12 mouse cellular contexts compared by ENCODE assay signal in the genomic region with DNA sequence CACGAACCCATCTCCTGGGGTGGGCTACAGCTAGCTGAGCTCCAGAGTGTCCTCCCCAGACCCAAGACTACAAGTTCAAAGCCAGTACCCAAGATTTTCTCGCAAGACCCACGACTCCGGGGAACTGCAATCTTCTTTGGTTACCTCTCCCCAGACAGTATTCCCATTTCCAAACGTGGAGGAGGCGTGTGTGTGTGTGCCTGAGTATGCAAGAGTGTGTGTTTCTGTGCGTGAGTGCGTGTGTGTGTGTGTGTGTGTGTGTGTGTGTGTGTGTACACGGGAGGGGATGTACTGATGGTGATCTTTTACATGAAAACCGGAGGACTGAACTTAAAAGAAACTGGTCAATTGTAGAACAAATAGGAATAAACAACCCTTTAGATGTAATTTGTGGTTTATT. TPM values are rescaled to one million over a fixed set of nuclear protein-coding genes. Genes with fewer than 3 reads are reported as not detected.
DNase-seq lines count a peak whose midpoint lies in the region; ATAC-seq and TF ChIP-seq lines count a peak whose summit lies in the region.
"Had no signal": no experiment of that assay in that cellular context is flagged by ENCODE, and none has a peak within 500 bp of the region (broad histone marks: within the 10 kb centered on the region; RNA-seq: fewer than 3 reads in every experiment).

No protein-coding gene starts in this region.

- no peak for TF ChIP-seq CTCF in left cerebral cortex, adult 2 months (IDR thresholded peaks at IDR 0.05)
- TF ChIP-seq CTCF in intestine, postnatal 0 days (IDR thresholded peaks at IDR 0.05; ENCODE audit: low read depth), result no peak

- no peaks in the 10 kb centered on the region for H3K9me3 ChIP-seq in embryonic facial prominence, embryonic 14.5 days (ENCODE audit: control insufficient read depth, low read length)
- H3K9me3 ChIP-seq in intestine, postnatal 0 days (ENCODE audit: control insufficient read depth), result no peaks in the 10 kb centered on the region

- 5% methylated on average over 10 of the region's 10 CpGs for WGBS in embryonic facial prominence, embryonic 14.5 days
- 9% methylated on average over 10 of the region's 10 CpGs for WGBS in intestine, postnatal 0 days

- no peak overlapping the region for H3K9ac ChIP-seq in embryonic facial prominence, embryonic 14.5 days (ENCODE audit: low read depth, low read length)
- no peak overlapping the region for H3K9ac ChIP-seq in intestine, postnatal 0 days (ENCODE audit: low read depth, low read length)

- H3K4me1 ChIP-seq in embryonic facial prominence, embryonic 14.5 days (ENCODE audit: control insufficient read depth, insufficient read depth, low read length), result no peaks in the 10 kb centered on the region; the same call in 1 of the 2 replicates
- no peaks in the 10 kb centered on the region for H3K4me1 ChIP-seq in intestine, postnatal 0 days (replicated peaks; ENCODE audit: control insufficient read depth, insufficient read depth, low read length)
- H3K4me1 ChIP-seq: megakaryocyte, embryonic 14.5 days had no signal

- peaks cover 68% of the 10 kb centered on the region for H3K27me3 ChIP-seq in embryonic facial prominence, embryonic 14.5 days (replicated peaks; ENCODE audit: control insufficient read depth, insufficient read depth, low read length)
- peaks cover 45% of the 10 kb centered on the region for H3K27me3 ChIP-seq in intestine, postnatal 0 days (replicated peaks; ENCODE audit: control insufficient read depth, insufficient read depth, low read length)

- DNase-seq in left cerebral cortex, adult 2 months (ENCODE audit: extremely low spot score in 1 of 2, low spot score in 2 of 2), result peak in 1 of 2 experiments; percentile 31
- DNase-seq in left cerebral cortex, postnatal 10 days (ENCODE audit: extremely low spot score in 1 of 2, low spot score in 2 of 2), result no peak
- DNase-seq in embryonic facial prominence, embryonic 14.5 days (ENCODE audit: low spot score), result no peak
- peak; percentile 48 for DNase-seq in retina, postnatal 1 day
- DNase-seq in adipocyte (ENCODE audit: low spot score), result no peak
- DNase-seq: gastrocnemius, postnatal 25 days; thymus, postnatal 25 days had no signal

- intact Hi-C loops in left cerebral cortex, adult 2 months (cut with DNase I), result loop anchor here (5.0 kb wide), 4 partner anchors 125 to 445 kb away; no protein-coding TSS in a partner anchor
- intact Hi-C loops in left cerebral cortex, postnatal 10 days (cut with DNase I), result loop anchor here (5.0 to 10.0 kb wide), 2 partner anchors 450 to 612 kb away; no protein-coding TSS in a partner anchor

- peak overlapping the region; percentile 77 for H3K4me3 ChIP-seq in left cerebral cortex, adult 2 months
- peak overlapping the region; percentile 41 for H3K4me3 ChIP-seq in embryonic facial prominence, embryonic 14.5 days (ENCODE audit: low read depth, low read length)
- no peak overlapping the region for H3K4me3 ChIP-seq in intestine, postnatal 0 days (ENCODE audit: low read depth, low read length)
- H3K4me3 ChIP-seq: megakaryocyte, embryonic 14.5 days had no signal

- no peaks in the 10 kb centered on the region for H3K36me3 ChIP-seq in embryonic facial prominence, embryonic 14.5 days (ENCODE audit: control insufficient read depth, insufficient read depth, low read length)
- no peaks in the 10 kb centered on the region for H3K36me3 ChIP-seq in intestine, postnatal 0 days (ENCODE audit: control insufficient read depth, insufficient read depth)

- no peak for ATAC-seq in embryonic facial prominence, embryonic 14.5 days (ENCODE audit: low read depth)
- ATAC-seq in intestine, postnatal 0 days, result no peak
- ATAC-seq in megakaryocyte-erythroid progenitor cell, adult 5-6 weeks (replicated peaks; ENCODE audit: low FRiP score, low TSS enrichment, poor library complexity, severe bottlenecking), result no peak
- no peak for ATAC-seq in monocyte, adult 5-6 weeks (replicated peaks; ENCODE audit: insufficient number of reproducible peaks, low FRiP score, low TSS enrichment, poor library complexity, severe bottlenecking)

- H3K27ac ChIP-seq in left cerebral cortex, adult 2 months, result peak overlapping the region; percentile 92
- H3K27ac ChIP-seq in embryonic facial prominence, embryonic 14.5 days (replicated peaks; ENCODE audit: low read depth, low read length), result no peak overlapping the region
- H3K27ac ChIP-seq in intestine, postnatal 0 days (ENCODE audit: low read depth, low read length), result no peak overlapping the region

- H3K4me2 ChIP-seq in embryonic facial prominence, embryonic 14.5 days (ENCODE audit: low read depth, low read length), result peak overlapping the region; percentile 70
- H3K4me2 ChIP-seq in intestine, postnatal 0 days (replicated peaks; ENCODE audit: low read depth), result peak overlapping the region; percentile 52

RNA-seq across cellular contexts. Expression of gene Csmd2, which starts 0.4 kb away (rescaled TPM):
- total RNA-seq in left cerebral cortex, adult 2 months (2021), result 10 to 100 TPM; 61.9 to 63.0 TPM
- total RNA-seq in left cerebral cortex, postnatal 10 days (2021), result 10 to 100 TPM; 63.8 to 65.5 TPM
- 0.24 and 0.45 TPM in 2 replicates for polyA plus RNA-seq in embryonic facial prominence, embryonic 14.5 days (2014; fragmentation: Nextera tagmentation; extraction: Ambion mirVana)
- polyA plus RNA-seq in intestine, postnatal 0 days (2015; fragmentation: Nextera tagmentation; extraction: Ambion mirVana), result 0.05 and 0.14 TPM in 2 replicates
- not detected in 2 replicates for total RNA-seq in megakaryocyte-erythroid progenitor cell, adult 5-6 weeks (2014; fragmentation: Nextera tagmentation)
- not detected in 2 replicates for total RNA-seq in megakaryocyte-erythroid progenitor cell, adult 5-6 weeks (2017)
- total RNA-seq in monocyte, adult 5-6 weeks (2017), result not detected in 3 replicates
- total RNA-seq: gastrocnemius, postnatal 25 days had no signal

RNA-seq across cellular contexts. Expression of gene CK137956, which starts 16.5 kb away (rescaled TPM):
- 1 to 10 TPM; 1.1 to 1.6 TPM for total RNA-seq in left cerebral cortex, adult 2 months (2021)
- total RNA-seq in left cerebral cortex, postnatal 10 days (2021), result 1 to 10 TPM; 3.9 to 4.2 TPM
- 0.07 TPM in 1 of 2 replicates, not detected in the other for polyA plus RNA-seq in embryonic facial prominence, embryonic 14.5 days (2014; fragmentation: Nextera tagmentation; extraction: Ambion mirVana)
- polyA plus RNA-seq in intestine, postnatal 0 days (2015; fragmentation: Nextera tagmentation; extraction: Ambion mirVana), result not detected in 2 replicates
- not detected in 2 replicates for total RNA-seq in megakaryocyte-erythroid progenitor cell, adult 5-6 weeks (2014; fragmentation: Nextera tagmentation)
- total RNA-seq in megakaryocyte-erythroid progenitor cell, adult 5-6 weeks (2017), result not detected in 2 replicates
- not detected in 3 replicates for total RNA-seq in monocyte, adult 5-6 weeks (2017)
- total RNA-seq: adrenal gland, postnatal 25 days; gastrocnemius, postnatal 25 days had no signal

Comparison
In these comparisons a context has a peak if more than half of its experiments do, and no peak if none do; other contexts are left out.
1. RNA of gene Csmd2, which starts 0.4 kb away (total RNA-seq): 63.8 to 65.5 TPM in left cerebral cortex, postnatal 10 days and 61.9 to 63.0 TPM in left cerebral cortex, adult 2 months; not detected in megakaryocyte-erythroid progenitor cell, adult 5-6 weeks and not detected in monocyte, adult 5-6 weeks; every median in the first group is over 10 times any median in the second.